Mouse (Mus musculus): ENCODE results near the gene Nxf1.

GRCm38 (mm10) chr19:8789171-8789570, 32.3 kb downstream of the Nxf1 start:
- TF ChIP-seq CTCF (IDR thresholded peaks at IDR 0.05; ENCODE audit: control insufficient read depth, insufficient read depth, insufficient read length) (no peak), MYOG (IDR thresholded peaks at IDR 0.05; ENCODE audit: control insufficient read depth, extremely low read depth, insufficient read length) (no peak)

Measured in C2C12 (cell line).